Comparison of ENCODE assay signal across 14 mouse cellular contexts in the genomic region with DNA sequence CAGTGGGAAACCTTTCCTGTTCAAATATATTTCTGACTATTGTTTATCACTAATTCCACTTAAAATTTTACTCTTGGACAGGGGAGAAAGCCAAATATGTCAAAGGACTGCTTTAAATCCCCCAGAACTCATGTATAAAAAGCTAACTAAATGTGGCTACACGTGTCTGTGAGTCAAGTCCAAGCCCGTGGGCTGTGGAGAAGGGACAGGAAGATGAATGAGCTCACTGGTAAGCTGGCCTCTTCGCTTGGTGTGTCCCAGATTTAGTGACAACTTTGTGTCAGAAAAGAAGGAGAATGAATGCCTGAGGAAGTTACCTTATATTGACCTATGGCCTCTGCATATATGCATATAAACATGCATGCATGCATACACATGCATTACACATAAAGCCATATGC.
A peak's percentile ranks its signal among the peaks of the same experiment; 100 is the strongest.
DNase-seq lines count a peak whose midpoint lies in the region.
"Had no signal": no experiment of that assay in that cellular context is flagged by ENCODE, and none has a peak within 500 bp of the region (broad histone marks: within the 10 kb centered on the region; RNA-seq: fewer than 3 reads in every experiment).

No protein-coding gene starts in this region.

- intact Hi-C loops in left cerebral cortex, postnatal 36 days (cut with DNase I) = no loop called here

- peak; percentile 31 for DNase-seq in left cerebral cortex, adult 18-20 months (ENCODE audit: low spot score in 2 of 2)
- DNase-seq in left cerebral cortex, adult 11 months (ENCODE audit: low spot score) = no peak
- DNase-seq in right cerebral cortex, postnatal 14 days = peak; percentile 7
- DNase-seq in right cerebral cortex, postnatal 4 days = no peak
- DNase-seq in left cerebral cortex, postnatal 36 days (ENCODE audit: low spot score in 2 of 2) = peak; percentile 18 to 27
- no peak for DNase-seq in layer of hippocampus, adult 18-20 months (ENCODE audit: low spot score in 2 of 2)
- DNase-seq: adrenal gland, adult 8-10 months; adrenal gland, postnatal 36 days; cerebellum, adult 11 months; cerebellum, adult 8-10 months; cerebellum, postnatal 25 days; gastrocnemius, postnatal 14 days; heart, adult 2 months; heart, postnatal 14 days had no signal

Comparison
In these comparisons a context has a peak if more than half of its experiments do, and no peak if none do; other contexts are left out.
1. DNase-seq: peak in left cerebral cortex, adult 18-20 months (2 of 2), right cerebral cortex, postnatal 14 days (single experiment) and left cerebral cortex, postnatal 36 days (2 of 2); none in left cerebral cortex, adult 11 months (single experiment), right cerebral cortex, postnatal 4 days (single experiment) and layer of hippocampus, adult 18-20 months (0 of 2).